Mouse (Mus musculus) right cerebral cortex, postnatal 25 days (tissue): Measurements from ENCODE around the gene Kif12.

Source experiments
- DNase-seq: peaks from one replicate; pipeline ENCODE4 v3.0.0; 2022

Kif12 gene

DNA sequence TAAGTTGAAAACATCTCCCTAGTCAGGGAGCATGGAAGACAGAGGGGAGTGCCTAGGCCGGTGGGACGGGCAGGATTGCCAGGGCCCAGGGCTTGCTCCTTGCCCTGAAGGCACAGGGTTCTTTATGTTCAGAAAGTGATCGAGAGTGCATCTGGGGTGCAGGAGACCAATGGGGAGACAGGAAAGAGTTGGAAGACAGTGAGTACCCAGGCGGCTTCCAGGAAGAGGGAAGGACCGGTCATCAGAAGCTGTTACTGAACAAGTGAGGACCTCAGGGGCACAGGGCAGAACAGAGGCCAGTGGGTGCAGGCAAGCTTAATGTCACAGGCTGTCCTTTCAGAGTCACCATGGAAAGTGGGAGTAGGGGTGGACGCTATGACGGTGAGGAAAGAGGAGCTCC, 13.7 kb downstream of the Kif12 start:
- DNase-seq = no peak

DNA sequence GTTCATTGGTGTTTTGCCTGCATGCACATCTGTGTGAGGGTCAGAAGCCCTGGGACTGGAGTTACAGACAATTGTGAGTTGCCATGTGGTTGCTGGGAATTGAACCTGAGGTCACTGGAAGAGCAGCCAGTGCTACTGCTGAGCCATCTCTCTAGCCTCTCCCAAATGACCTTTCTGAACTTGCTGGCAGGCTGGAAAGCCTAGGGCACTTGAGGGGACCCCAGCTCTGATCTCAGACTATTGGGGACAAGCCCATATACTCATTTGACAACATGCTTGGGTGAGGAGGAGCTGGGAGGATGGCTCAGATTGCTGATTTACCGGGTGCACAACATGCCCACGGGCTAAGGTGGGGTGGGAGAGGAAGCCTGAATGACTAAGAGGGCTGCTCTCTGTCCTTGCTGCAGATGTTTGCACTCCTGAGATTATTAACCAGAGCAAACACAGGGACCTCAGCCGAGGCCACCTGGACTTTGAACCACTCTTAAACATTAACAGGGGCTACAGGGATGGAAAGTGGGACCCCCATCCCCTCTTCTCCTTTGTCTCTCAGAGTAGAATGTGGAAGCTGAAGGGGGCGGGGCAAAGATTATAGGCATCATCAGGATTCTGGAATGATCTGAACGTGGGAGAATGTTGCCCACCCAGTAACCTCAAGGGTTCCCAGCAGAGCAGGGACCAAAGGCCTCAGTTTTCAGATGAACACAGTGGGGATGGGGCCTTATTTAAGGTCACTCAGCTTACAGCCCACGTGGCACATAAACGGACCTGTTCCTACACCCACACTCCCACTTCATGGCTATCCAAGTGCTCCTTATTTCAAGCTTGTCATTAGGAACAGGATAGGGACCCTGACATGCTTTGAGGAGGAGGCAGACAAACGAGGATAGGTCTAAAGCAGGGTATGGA, 15.0 kb downstream of the Kif12 start:
- DNase-seq = no peak

DNA sequence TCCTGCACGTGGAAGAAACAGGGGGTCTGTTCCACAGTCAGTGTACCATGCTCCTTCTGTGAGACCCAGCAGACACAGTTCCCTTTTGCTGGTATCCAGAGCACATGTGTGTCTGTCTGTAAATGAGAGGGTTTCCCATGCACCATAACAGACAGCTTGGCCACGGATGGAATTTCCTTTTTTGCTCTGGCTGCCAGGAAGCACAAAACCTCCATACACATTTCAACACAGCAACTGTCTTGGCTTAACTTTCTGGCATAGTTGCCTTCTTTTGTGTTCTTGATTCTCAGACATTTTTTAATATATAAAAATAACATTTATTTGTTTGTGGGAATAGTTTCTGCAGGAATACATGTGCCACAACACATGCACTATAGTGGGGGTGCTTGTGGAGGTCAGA, 16.3 kb downstream of the Kif12 start:
- no peak for DNase-seq

DNA sequence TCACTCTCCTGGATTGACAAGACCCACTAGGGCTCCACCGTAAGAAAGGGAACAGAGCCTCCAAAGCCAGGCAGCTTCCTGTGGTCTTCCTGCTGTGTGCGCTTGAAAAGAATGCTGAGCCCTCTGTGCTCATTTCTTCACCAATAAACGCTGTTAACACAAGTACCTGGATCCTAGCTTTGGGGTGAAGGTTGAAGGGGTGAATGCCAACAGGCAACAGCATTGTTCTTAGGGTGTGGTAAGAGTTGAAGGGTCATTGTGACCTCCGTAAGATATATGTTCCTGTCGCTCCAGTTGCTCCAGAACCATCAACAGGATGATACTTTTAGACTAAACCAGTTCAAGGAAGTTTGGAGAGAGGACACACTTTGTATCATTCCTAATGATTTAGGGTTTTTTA, 17.2 kb downstream of the Kif12 start, which contains the start of gene Ambp:
Gene Ambp, minus strand, starts transcription at position 101 of the 400 bp plus-strand sequence.
- no peak for DNase-seq

DNA sequence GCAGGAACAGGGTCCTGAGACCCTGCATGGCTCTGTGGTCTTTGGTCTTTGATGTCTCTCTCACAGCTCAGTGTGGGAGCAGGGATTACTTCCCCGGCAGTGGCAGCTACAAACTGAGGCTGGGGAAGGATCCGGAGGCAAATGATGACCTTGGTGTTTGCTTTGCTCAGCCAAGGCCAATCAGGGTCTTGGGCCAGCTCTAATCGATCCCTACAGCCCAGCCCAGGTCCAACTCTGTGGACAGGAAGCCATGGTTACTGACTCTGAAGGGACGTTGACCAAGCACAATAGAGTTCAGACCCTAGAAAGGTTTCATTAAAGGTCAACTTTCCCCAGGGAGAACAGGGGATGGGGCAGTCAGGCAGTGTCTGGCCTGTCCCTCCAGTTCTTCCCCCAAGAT, 17.9 kb downstream of the Kif12 start:
- DNase-seq = no peak

DNA sequence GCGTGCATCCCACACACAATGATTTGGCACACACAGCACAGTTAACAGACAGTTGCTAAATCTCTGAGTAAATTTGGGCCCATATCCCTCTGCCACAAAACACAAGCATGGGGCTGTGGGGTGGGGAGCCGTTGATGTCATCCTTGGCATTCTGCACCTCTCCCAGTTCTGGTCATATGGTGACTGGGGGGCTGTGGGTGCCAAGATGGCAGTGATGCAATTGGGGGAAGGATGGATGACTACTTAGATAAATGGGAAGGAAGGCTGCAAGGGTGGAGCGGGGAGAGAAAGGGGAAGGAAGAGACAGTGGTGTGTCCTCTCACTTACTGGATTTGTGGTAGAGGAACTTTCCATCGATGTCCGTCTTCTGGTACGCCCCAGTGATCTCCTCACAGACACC, 20.8 kb downstream of the Kif12 start:
- no peak for DNase-seq

DNA sequence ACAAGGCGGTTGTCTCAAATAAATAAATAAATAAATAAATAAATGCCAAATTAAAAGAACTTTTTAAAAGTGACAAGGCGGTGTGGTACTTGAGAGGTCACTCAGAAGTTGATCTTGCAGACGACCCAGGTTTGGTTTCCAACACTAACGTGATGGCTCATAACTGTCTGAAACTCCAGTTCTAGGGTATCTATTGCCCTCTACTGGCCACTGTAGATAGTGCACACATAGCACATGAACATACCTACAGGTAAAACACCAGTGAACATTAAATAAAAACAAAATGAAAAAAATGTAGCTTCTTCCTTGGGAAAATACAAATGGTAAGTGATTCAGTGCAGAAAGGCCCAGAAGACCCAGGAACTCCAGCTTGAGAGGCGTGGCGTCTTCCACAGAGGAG, 24.7 kb downstream of the Kif12 start:
- DNase-seq = no peak

DNA sequence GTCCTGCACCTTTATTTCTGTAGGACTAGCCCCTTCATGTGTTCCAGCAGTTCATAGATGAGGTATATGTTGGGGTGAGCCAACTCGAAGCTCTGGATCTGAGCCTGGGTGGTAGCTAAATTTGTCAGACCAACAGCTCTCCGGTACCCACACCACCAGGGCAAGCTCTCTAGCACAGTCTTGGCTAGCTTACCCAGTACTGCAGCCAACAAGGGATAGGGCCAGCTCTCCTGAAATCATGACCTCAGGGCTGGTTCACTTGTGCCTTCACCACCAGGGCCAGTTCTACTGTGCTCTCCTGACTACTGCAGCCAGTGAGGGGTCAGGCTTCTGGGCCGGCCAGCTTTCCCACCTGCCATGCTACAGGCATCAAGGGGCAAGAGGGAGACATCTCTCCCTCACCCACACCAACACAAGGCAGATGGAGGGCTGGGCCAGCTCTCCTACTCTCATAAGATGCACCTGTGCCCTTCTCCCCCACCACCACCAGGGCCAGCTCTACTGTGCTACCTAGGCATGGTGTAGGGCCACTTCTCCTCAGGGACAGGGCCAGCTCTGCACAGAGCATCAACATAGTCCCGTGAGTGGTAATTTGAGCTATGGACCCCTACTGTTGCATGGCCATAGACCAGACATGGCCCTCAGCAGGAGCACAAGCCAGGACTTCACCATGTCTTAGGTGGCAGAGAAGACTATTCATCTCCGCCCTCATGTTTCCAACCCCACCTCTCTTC, 41.9 kb downstream of the Kif12 start:
- no peak for DNase-seq

DNA sequence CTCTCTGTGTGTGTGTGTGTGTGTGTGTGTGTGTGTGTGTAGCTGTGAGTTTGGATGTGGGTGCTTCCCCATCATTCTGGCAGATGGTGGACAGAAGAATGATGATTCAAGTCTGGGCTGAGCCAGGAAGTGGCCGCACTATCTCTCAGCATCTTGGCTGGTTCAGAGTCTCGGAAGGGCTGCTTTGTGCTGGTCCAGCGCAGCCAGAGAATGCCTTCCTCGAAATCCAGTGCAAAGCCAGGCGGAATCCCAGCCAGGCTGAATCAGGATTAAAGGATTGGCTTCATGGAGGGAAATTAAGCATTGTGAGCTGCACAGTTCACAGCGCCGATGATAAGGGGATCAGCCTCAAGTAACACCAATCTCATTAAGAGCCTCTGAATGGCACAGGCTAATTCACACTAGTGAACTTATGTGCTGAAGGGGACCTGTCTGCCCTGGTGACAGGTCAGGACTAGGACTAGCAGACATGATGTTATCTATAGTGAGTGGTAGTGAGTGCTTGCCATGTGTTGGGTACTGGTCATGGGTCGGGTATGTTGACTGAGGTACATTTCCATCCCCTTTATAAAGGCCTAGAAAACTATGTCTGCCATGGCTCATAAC, 47.0 kb downstream of the Kif12 start:
- DNase-seq = no peak

DNA sequence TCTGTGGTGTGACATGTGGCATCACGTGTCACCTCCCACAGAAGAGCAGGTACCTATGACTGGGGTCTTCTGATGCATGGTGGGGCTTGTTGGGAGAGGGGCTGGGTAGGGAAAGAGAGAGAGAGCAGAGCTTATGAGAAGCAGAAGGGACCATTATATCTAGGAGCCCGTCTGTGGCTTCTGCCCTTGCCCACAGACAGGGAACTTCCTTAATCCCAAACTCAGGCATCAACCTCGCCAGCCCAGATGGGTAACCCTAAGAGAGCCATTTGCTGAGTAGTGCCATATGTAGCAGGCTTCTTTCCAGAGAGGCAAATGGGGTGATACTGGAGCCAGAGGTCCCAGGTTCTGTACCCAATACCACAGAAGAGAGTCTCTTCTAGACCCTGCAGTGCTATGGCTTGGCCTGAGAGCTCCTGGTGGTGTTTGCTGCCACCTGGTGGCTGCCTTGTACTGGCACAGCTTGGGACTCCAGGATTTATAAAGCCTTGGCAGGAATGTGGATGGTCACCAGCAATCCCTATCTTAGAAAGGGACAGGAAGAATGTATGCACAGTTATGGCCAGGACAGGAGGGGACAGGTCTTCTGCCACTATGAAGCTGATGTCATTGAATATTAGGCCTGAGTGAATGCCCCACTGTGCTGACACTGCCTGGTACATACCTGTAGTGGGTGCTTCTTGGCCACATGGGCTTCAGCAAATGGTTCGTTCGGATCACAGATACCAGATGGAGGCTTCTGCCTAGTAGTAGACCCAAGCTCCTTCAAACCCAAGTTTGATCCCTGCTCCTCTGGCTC, 53.1 kb downstream of the Kif12 start:
- DNase-seq = peak; percentile 78
